Mouse (Mus musculus): ENCODE measurements around the gene Gjb4.

Gjb4 gene

GRCm38 (mm10) chr4:127311561-127311960, 42.3 kb downstream of the Gjb4 start:
- DNase-seq (ENCODE audit: low spot score in 2 of 2): no peak

GRCm38 (mm10) chr4:127306915-127307314, 47.0 kb downstream of the Gjb4 start:
- DNase-seq (ENCODE audit: low spot score in 2 of 2): no peak

GRCm38 (mm10) chr4:127303796-127304195, 50.1 kb downstream of the Gjb4 start:
- no peak for DNase-seq (ENCODE audit: low spot score in 2 of 2)

Data from right cerebral cortex, postnatal 10 days (tissue).